ENCODE assay signal across 23 mouse cellular contexts in genomic region chr14:22887182-22887581, GRCm38 (mm10).
DNase-seq lines count a peak whose midpoint lies in the region; ATAC-seq and TF ChIP-seq lines count a peak whose summit lies in the region.
"Had no signal": no experiment of that assay in that cellular context is flagged by ENCODE, and none has a peak within 500 bp of the region (broad histone marks: within the 10 kb centered on the region; RNA-seq: fewer than 3 reads in every experiment).

No protein-coding gene starts in this region.

- no peaks in the 10 kb centered on the region for H3K36me3 ChIP-seq in C2C12 (ENCODE audit: control insufficient read depth, insufficient read depth)
- H3K36me3 ChIP-seq: embryonic facial prominence, embryonic 10.5 days; heart, embryonic 15.5 days; hindbrain, embryonic 13.5 days; limb, embryonic 12.5 days; midbrain, embryonic 15.5 days had no signal

- peak; percentile 84 for DNase-seq in 3T3-L1 (ENCODE audit: low read depth, low spot score)
- peak; percentile 21 to 30 for DNase-seq in adrenal gland, postnatal 36 days
- DNase-seq in lung, adult 2 months: no peak
- DNase-seq in spleen, adult 12 weeks (ENCODE audit: low spot score): no peak
- no peak for DNase-seq in urinary bladder, postnatal 10 days (ENCODE audit: low spot score)
- DNase-seq: cerebellum, adult 9-10 months; gastrocnemius, postnatal 36 days; heart, postnatal 36 days; kidney, adult 2 months; kidney, postnatal 10 days; liver, postnatal 0 days; lung, postnatal 10 days; thymus, postnatal 25 days had no signal

- H3K79me2 ChIP-seq in C2C12 (ENCODE audit: control insufficient read depth, insufficient read depth): no peaks in the 10 kb centered on the region

- no peak overlapping the region for H3ac ChIP-seq in C2C12 (ENCODE audit: control insufficient read depth, insufficient read length, low read depth)

- no peak for TF ChIP-seq POLR2A in lung, adult 2 months (IDR thresholded peaks at IDR 0.05; ENCODE audit: borderline replicate concordance, extremely low read depth, low read depth, low read length)

- H3K79me3 ChIP-seq in C2C12 (ENCODE audit: low read depth): no peaks in the 10 kb centered on the region

- no peaks in the 10 kb centered on the region for H3K27me3 ChIP-seq in C2C12 (ENCODE audit: control insufficient read depth, insufficient read depth, insufficient read length)
- H3K27me3 ChIP-seq: heart, embryonic 15.5 days; hindbrain, embryonic 13.5 days; megakaryocyte, embryonic 14.5 days; midbrain, embryonic 15.5 days had no signal

- H3K4me1 ChIP-seq in lung, adult 2 months (ENCODE audit: control insufficient read depth, insufficient read depth, low read length): no peaks in the 10 kb centered on the region
- H3K4me1 ChIP-seq: heart, embryonic 15.5 days; hindbrain, embryonic 13.5 days; megakaryocyte, embryonic 14.5 days; midbrain, embryonic 15.5 days had no signal

- no peak overlapping the region for H3K4me3 ChIP-seq in C2C12 (ENCODE audit: insufficient read depth, poor library complexity, severe bottlenecking)
- no peak overlapping the region for H3K4me3 ChIP-seq in lung, adult 2 months (replicated peaks; ENCODE audit: extremely low read depth, low read depth, low read length)
- H3K4me3 ChIP-seq: embryonic facial prominence, embryonic 10.5 days; heart, embryonic 15.5 days; hindbrain, embryonic 13.5 days; left cerebral cortex, adult 2 months; limb, embryonic 12.5 days; megakaryocyte, embryonic 14.5 days; midbrain, embryonic 15.5 days had no signal

- ATAC-seq in megakaryocyte progenitor cell, adult 5-6 weeks (replicated peaks; ENCODE audit: poor library complexity): peak; percentile 71
- ATAC-seq: activated CD4-positive, CD25-positive, alpha-beta regulatory T cell, adult 4 months; liver, postnatal 0 days; midbrain, embryonic 15.5 days had no signal

- WGBS in lung, adult 2 months: 65% methylated on average over 3 of the region's 3 CpGs

- no peak for TF ChIP-seq CTCF in C2C12 (IDR thresholded peaks at IDR 0.05; ENCODE audit: control insufficient read depth, insufficient read depth, insufficient read length)
- TF ChIP-seq CTCF in lung, adult 2 months (IDR thresholded peaks at IDR 0.05; ENCODE audit: insufficient read depth, low read length): no peak

TF ChIP-seq in C2C12, 6 proteins besides CTCF, POLR2A, EP300 and RAD21:
- TF ChIP-seq CEBPB (IDR thresholded peaks at IDR 0.05; ENCODE audit: low read depth) (peak; percentile 88), MYOG (IDR thresholded peaks at IDR 0.05; ENCODE audit: control insufficient read depth, extremely low read depth, insufficient read length) (no peak), MYOD1 (IDR thresholded peaks at IDR 0.05; ENCODE audit: control insufficient read depth, insufficient read length, low read depth) (no peak), USF1 (IDR thresholded peaks at IDR 0.05; ENCODE audit: low read depth) (no peak), FOSL1 (IDR thresholded peaks at IDR 0.05; ENCODE audit: insufficient read depth, low read length, poor library complexity, severe bottlenecking) (peak; percentile 25), MAX (IDR thresholded peaks at IDR 0.05) (no peak)

Comparison
In these comparisons a context has a peak if more than half of its experiments do, and no peak if none do; other contexts are left out.
1. DNase-seq: peak in 3T3-L1 (single experiment) and adrenal gland, postnatal 36 days (2 of 2); none in lung, adult 2 months (single experiment), spleen, adult 12 weeks (single experiment) and urinary bladder, postnatal 10 days (single experiment).